Mouse (Mus musculus) megakaryocyte, embryonic 14.5 days (primary cell): ENCODE data around the gene Ewsr1.

Experiments
- FLI1 ChIP-seq: IDR thresholded peaks from 2 replicates; pipeline ENCODE4 v1.6.1; 2012; ENCODE audit warnings: low read length, inconsistent platforms, mixed read lengths
- GATA1 ChIP-seq: IDR thresholded peaks from 3 replicates; pipeline ENCODE4 v1.6.1; 2012; ENCODE audit warnings: mixed read lengths, low read length, inconsistent platforms, borderline replicate concordance

DNA sequence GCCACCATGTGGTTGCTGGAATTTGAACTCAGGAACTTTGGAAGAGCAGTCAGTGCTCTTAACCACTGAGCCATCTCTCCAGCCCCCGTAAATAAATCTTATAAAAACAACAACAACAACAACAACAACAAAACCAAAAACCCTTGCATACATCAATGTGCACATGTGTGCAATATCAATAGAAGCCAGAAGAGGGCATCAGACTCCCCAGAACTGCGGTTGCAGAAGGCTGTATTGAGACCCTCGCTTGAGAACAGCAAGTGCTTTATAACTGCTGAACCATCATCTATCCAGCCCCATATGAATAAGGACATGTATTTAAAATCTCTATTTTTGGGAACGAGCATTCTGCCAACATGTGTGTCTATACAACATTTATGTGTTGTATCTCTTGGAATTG lies 24.2 kb downstream of the Ewsr1 start:
- no peak for TF ChIP-seq GATA1
- no peak for TF ChIP-seq FLI1
